Mouse (Mus musculus) embryonic facial prominence, embryonic 11.5 days (tissue): ENCODE measurements around the gene Tmtc2. TPM values are rescaled to one million over a fixed set of nuclear protein-coding genes. Genes with fewer than 3 reads are reported as not detected.
"Not testable (repeated sequence)": the region's sequence is repeated elsewhere in the genome, so short reads cannot be mapped to it uniquely, and the experiment has no call there.

Experiments
- ATAC-seq: fragments of 200-750 bp; cut with Nextera tagmentation; replicated peaks from 2 replicates; pipeline ENCODE4 v1.8.0; 2017; ENCODE audit warnings: low read depth; ENCODE audit not compliant: insufficient number of reproducible peaks, low FRiP score, low TSS enrichment
- DNase-seq: peaks from one replicate; pipeline ENCODE4 v3.0.0-alpha.2; 2015; ENCODE audit warnings: low spot score
- H3K27ac ChIP-seq: fragments of 300-500 bp; sonication (generic); replicated peaks from 2 replicates; pipeline ENCODE4 v1.5.1; 2014; ENCODE audit warnings: mild to moderate bottlenecking, low read depth, low read length, control low read depth
- H3K27me3 ChIP-seq: fragments of 300-500 bp; sonication (generic); 2 replicates; pipeline ENCODE4 v1.6.1; 2014; ENCODE audit warnings: mild to moderate bottlenecking, low read length, moderate library complexity, mixed read lengths; ENCODE audit not compliant: control insufficient read depth, insufficient read depth
- H3K36me3 ChIP-seq: fragments of 300-500 bp; sonication (generic); replicated peaks from 2 replicates; pipeline ENCODE4 v1.6.1; 2014; ENCODE audit warnings: low read depth, mild to moderate bottlenecking, low read length, moderate library complexity, mixed read lengths; ENCODE audit not compliant: control insufficient read depth, insufficient read depth
- H3K4me1 ChIP-seq: fragments of 300-500 bp; sonication (generic); 2 replicates; pipeline ENCODE4 v1.6.1; 2014; ENCODE audit warnings: low read length, mixed read lengths; ENCODE audit not compliant: control insufficient read depth, insufficient read depth
- H3K4me2 ChIP-seq: fragments of 300-500 bp; sonication (generic); 2 replicates; pipeline ENCODE4 v1.6.1; 2014; ENCODE audit warnings: low read depth, mild to moderate bottlenecking, control low read depth, low read length, moderate library complexity
- H3K4me3 ChIP-seq: fragments of 300-500 bp; sonication (generic); 2 replicates; pipeline ENCODE4 v1.5.1; 2014; ENCODE audit warnings: low read depth, low read length, control low read depth
- H3K9ac ChIP-seq: fragments of 300-500 bp; sonication (generic); replicated peaks from 2 replicates; pipeline ENCODE4 v1.6.1; 2014; ENCODE audit warnings: mild to moderate bottlenecking, control low read depth, low read length
- H3K9me3 ChIP-seq: fragments of 300-500 bp; sonication (generic); replicated peaks from 2 replicates; pipeline ENCODE4 v1.6.1; 2016; ENCODE audit warnings: mild to moderate bottlenecking, low read length, inconsistent platforms, mixed read lengths; ENCODE audit not compliant: control insufficient read depth
- WGBS: fragments of 180-500 bp; shearing (Covaris S2); extraction: QIAGEN DNeasy Blood & Tissue Kit; methylation state at CpG from one replicate; pipeline ENCODE4 v1.1.7; 2014; 5-methylcytosine and 5-hydroxymethylcytosine counted together
- polyA plus RNA-seq: library from polyadenylated mRNA; unstranded; fragments of >200 nt; fragmentation: Nextera tagmentation; extraction: Ambion mirVana; gene quantifications from 2 replicates; pipeline ENCODE4 v1.2.1, GENCODE M21; 2014

Tmtc2 gene
- polyA plus RNA-seq, 1 experiment from 2014 or later = 7.8 TPM

DNA sequence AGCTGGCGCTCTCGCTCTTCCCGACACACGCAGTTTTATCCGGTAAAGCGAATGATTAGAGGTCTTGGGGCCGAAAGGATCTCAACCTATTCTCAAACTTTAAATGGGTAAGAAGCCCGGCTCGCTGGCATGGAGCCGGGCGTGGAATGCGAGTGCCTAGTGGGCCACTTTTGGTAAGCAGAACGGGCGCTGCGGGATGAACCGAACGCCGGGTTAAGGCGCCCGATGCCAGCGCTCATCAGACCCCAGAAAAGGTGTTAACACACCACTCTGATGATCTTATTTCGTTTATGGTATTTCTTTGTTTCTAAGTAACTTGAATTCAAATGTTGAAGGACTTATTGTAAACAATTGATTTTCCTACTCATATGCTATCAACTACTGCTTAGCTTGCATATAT lies 336.0 kb downstream of the Tmtc2 start:
- not testable (repeated sequence) for H3K27ac ChIP-seq, H3K36me3 ChIP-seq, H3K9me3 ChIP-seq, H3K9ac ChIP-seq, H3K4me3 ChIP-seq, H3K4me2 ChIP-seq, H3K4me1 ChIP-seq, ATAC-seq, H3K27me3 ChIP-seq
- peak; percentile 45 for DNase-seq
- WGBS = 87% methylated on average over 22 of the region's 22 CpGs

DNA sequence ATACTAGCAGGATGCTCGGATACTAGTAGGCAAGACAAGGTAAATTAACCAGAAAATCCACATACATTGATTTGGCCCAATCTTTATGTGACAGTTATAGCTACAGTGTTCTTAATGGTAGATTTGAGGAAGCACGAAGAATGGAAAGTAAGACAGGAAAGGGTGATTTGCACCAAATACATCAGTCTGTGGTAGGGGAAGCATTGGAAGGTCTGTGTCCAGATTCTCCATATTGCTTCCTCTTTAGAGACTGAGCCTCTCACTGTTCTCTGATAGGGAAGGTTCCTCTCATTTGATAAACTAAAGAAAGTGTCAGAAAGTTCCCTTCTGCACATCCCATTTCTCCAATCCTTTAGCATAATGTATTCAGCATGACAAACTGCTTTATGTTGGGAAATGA lies 341.4 kb downstream of the Tmtc2 start:
- Histone ChIP-seq H3K36me3 (no peaks in the 10 kb centered on the region), H3K9ac (no peak overlapping the region), H3K27me3 (no peaks in the 10 kb centered on the region), H3K9me3 (no peaks in the 10 kb centered on the region), H3K4me1 (no peaks in the 10 kb centered on the region), H3K4me2 (no peak overlapping the region), H3K27ac (no peak overlapping the region), H3K4me3 (no peak overlapping the region)
- no peak for ATAC-seq
- DNase-seq = no peak
- WGBS = 92% methylated on average over 2 of the region's 2 CpGs

DNA sequence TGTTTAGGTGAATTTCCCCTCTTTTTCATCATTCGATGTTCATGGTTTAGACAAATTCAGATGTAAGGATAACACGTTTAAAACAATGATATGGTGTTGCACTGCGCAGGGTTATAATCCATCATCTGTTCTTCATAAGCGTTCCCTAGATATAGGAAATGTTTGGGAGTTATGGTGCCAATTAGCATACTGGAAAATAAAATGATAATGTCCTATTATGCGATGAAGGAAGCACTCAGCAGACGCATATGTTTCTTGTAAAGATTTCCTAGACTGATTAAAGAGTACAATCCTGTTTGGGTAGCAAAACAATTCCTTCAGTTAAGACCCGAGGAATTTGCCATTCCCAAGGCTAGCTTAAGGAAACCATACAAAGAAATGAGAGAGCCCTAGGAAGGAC lies 343.8 kb downstream of the Tmtc2 start:
- ATAC-seq (no peak; the same call in 1 of the 2 replicates), DNase-seq (peak; percentile 76)
- no peaks in the 10 kb centered on the region for H3K9me3 ChIP-seq
- H3K9ac ChIP-seq = no peak overlapping the region
- no peak overlapping the region for H3K27ac ChIP-seq
- no peaks in the 10 kb centered on the region for H3K27me3 ChIP-seq
- H3K4me2 ChIP-seq = no peak overlapping the region
- WGBS = 48% methylated on average over 7 of the region's 7 CpGs
- H3K36me3 ChIP-seq = no peaks in the 10 kb centered on the region
- H3K4me1 ChIP-seq = no peaks in the 10 kb centered on the region
- no peak overlapping the region for H3K4me3 ChIP-seq

DNA sequence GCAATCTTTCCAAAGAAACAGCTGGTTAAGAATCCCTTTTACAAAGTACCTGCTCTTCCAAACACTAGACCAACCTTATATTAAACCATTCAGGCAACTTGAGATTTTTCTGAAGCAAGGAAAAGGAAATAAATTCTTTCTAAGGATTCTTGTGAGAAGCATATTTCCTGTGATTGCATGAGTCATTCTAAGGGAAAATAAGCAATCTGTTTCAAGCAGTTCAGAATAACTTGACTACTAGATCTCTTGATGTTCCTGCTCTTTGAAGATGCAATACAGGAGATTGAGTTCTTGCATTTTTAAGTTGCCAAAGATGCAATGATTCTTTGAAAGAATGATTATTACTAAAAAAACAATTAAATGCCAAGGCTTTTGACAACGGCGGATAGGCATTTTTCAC lies 345.6 kb downstream of the Tmtc2 start:
- Histone ChIP-seq H3K9me3 (no peaks in the 10 kb centered on the region), H3K36me3 (no peaks in the 10 kb centered on the region), H3K9ac (no peak overlapping the region), H3K27me3 (no peaks in the 10 kb centered on the region), H3K27ac (no peak overlapping the region), H3K4me1 (no peaks in the 10 kb centered on the region), H3K4me3 (no peak overlapping the region), H3K4me2 (no peak overlapping the region)
- 84% methylated on average over 2 of the region's 2 CpGs for WGBS
- DNase-seq = no peak
- no peak for ATAC-seq

DNA sequence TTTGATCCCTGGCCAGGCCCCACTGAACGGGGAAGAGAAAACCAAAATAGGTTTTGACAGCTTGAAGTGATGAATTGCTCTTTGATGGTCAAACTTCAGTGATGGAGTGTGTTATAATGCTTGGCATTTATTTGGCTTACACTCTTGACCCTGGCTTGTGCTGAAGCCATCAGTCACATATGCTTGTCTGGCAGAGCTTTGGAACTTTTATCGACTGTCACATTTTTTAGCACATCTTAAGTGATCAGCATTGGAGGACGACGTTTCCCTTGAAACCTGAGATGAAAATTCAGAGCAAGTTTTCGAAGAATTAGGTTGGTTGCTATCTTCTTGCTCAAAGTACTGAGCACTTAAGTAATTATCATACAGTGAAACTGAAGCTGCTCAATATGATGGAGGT lies 346.6 kb downstream of the Tmtc2 start:
- Histone ChIP-seq H3K36me3 (no peaks in the 10 kb centered on the region), H3K27me3 (no peaks in the 10 kb centered on the region), H3K4me3 (no peak overlapping the region), H3K9ac (no peak overlapping the region), H3K4me1 (no peaks in the 10 kb centered on the region), H3K4me2 (no peak overlapping the region), H3K27ac (no peak overlapping the region), H3K9me3 (no peaks in the 10 kb centered on the region)
- ATAC-seq (peak; percentile 52; the same call in 1 of the 2 replicates), DNase-seq (peak; percentile 41)
- WGBS = 17% methylated on average over 5 of the region's 5 CpGs

DNA sequence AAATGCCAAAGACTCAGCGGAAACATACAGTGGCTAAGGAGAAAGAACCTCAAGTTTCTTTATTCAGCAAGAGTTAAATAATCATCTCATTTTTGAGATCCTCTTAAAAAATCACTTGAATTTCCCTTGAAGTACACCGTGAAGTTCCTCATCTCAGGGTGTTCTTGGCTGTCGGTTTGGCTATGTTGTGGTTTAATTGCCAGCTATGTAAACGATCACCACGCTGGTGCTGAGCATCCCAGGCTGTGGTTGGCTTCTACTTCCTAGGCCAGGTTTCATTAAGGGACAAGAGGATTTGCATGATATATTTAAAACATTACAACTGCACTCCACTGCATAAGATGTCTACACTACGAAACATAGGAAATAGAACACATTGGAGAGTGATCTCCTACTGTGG lies 348.5 kb downstream of the Tmtc2 start:
- DNase-seq = no peak

DNA sequence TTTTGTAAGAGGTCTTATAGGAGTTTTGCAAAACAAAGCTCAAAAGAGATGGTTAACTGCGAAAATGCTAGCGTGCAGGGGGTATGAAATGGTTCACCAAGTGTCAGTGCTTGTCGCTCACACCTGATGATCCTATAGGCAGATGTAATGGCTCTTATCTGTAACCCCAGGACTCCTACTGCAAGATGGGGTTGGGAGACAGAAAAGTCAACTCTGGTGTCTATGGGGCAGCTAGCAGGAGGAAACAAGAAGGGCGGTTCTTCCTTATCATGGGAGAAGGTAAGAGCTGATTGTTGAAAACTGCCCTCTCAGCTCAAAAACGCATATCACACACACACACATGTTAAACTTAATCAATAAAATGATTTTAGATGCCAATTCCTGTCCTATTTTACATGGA lies 351.3 kb downstream of the Tmtc2 start:
- no peaks in the 10 kb centered on the region for H3K9me3 ChIP-seq
- no peak overlapping the region for H3K9ac ChIP-seq
- H3K4me3 ChIP-seq = no peak overlapping the region
- WGBS = 89% methylated on average over 5 of the region's 5 CpGs
- no peak for ATAC-seq
- H3K27me3 ChIP-seq = no peaks in the 10 kb centered on the region
- H3K36me3 ChIP-seq = no peaks in the 10 kb centered on the region
- H3K4me1 ChIP-seq = no peaks in the 10 kb centered on the region
- no peak overlapping the region for H3K4me2 ChIP-seq
- H3K27ac ChIP-seq = no peak overlapping the region
- DNase-seq = no peak

More for the DNA sequence above, 348.5 kb downstream of the Tmtc2 start:
- Histone ChIP-seq H3K9me3 (no peaks in the 10 kb centered on the region), H3K4me1 (no peaks in the 10 kb centered on the region), H3K36me3 (no peaks in the 10 kb centered on the region), H3K4me2 (no peak overlapping the region), H3K9ac (no peak overlapping the region), H3K27me3 (no peaks in the 10 kb centered on the region), H3K4me3 (no peak overlapping the region), H3K27ac (no peak overlapping the region)
- no peak for ATAC-seq
- WGBS = 81% methylated on average over 6 of the region's 6 CpGs

DNA sequence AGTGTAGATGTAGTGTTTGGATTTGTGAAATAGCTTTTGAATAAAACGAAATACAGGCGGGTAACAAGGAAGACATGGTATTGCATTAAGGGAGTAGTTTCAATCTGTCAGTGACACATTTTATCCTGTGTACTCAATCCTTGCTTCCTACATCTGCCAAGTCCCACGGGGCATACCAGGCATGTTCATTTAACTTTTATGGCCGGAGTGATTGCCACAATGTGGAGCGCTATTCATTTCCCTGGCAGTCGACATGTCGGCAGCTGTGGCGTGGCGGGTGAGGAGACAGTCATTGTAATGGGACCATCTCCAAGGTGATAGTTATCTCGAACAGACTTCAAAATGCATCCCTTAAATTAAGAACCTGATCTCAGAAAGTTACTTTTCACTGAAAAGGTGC lies 372.8 kb downstream of the Tmtc2 start:
- Histone ChIP-seq H3K36me3 (no peaks in the 10 kb centered on the region), H3K9me3 (no peaks in the 10 kb centered on the region), H3K4me3 (no peak overlapping the region), H3K9ac (no peak overlapping the region), H3K4me2 (no peak overlapping the region), H3K27ac (no peak overlapping the region), H3K4me1 (no peaks in the 10 kb centered on the region), H3K27me3 (no peaks in the 10 kb centered on the region)
- 81% methylated on average over 10 of the region's 10 CpGs for WGBS
- no peak for ATAC-seq
- no peak for DNase-seq
